Mouse (Mus musculus) G1E (cell line): ENCODE results near the gene Gm4559. TPM values are rescaled to one million over a fixed set of nuclear protein-coding genes. Genes with fewer than 3 reads are reported as not detected.
A peak's percentile ranks its signal among the peaks of the same experiment; 100 is the strongest.
"Not testable (repeated sequence)": the region's sequence is repeated elsewhere in the genome, so short reads cannot be mapped to it uniquely, and the experiment has no call there.

Experiments
- ATAC-seq: 2 replicates; pipeline ENCODE4 v1.8.0; 2016; ENCODE audit warnings: mild to moderate bottlenecking; ENCODE audit not compliant: insufficient number of reproducible peaks, poor library complexity, low FRiP score, severe bottlenecking; ENCODE audit errors: extremely low read depth
- DNase-seq: peaks from one replicate; pipeline ENCODE4 v3.0.0; 2012; ENCODE audit warnings: low spot score
- H3K27me3 ChIP-seq: 2 replicates; pipeline ENCODE4 v1.6.1; 2012; ENCODE audit warnings: mild to moderate bottlenecking, low read length, inconsistent platforms; ENCODE audit not compliant: insufficient read depth
- H3K36me3 ChIP-seq: replicated peaks from 2 replicates; pipeline ENCODE3; 2012; ENCODE audit warnings: mild to moderate bottlenecking, inconsistent platforms
- H3K4me1 ChIP-seq: 2 replicates; pipeline ENCODE4 v1.6.1; 2012; ENCODE audit warnings: low read depth, low read length, inconsistent platforms, mixed read lengths; ENCODE audit not compliant: insufficient read depth
- H3K4me3 ChIP-seq: 2 replicates; pipeline ENCODE4 v1.5.1; 2012; ENCODE audit warnings: low read depth, mild to moderate bottlenecking, inconsistent platforms, low read length, moderate library complexity, mixed read lengths
- H3K9me3 ChIP-seq: replicated peaks from 2 replicates; pipeline ENCODE4 v1.6.1; 2012; ENCODE audit warnings: inconsistent platforms
- CTCF ChIP-seq: IDR thresholded peaks from 2 replicates; pipeline ENCODE4 v1.5.1; 2012; ENCODE audit warnings: low read depth, low read length, inconsistent platforms, mixed read lengths
- GATA1 ChIP-seq: IDR thresholded peaks from 2 replicates; pipeline ENCODE4 v1.6.1; 2012; ENCODE audit warnings: borderline replicate concordance, low read length, inconsistent platforms, mixed read lengths
- GATA2 ChIP-seq: IDR thresholded peaks from 2 replicates; pipeline ENCODE4 v1.6.1; 2012; ENCODE audit warnings: low read depth, low read length, inconsistent platforms, borderline replicate concordance
- POLR2AphosphoS5 ChIP-seq: IDR thresholded peaks from 2 replicates; pipeline ENCODE4 v1.6.1; 2012; ENCODE audit warnings: low read depth, low read length, inconsistent platforms; ENCODE audit not compliant: insufficient replicate concordance
- TAL1 ChIP-seq: conservative IDR thresholded peaks from 2 replicates; pipeline ENCODE4 v1.6.1; 2012; ENCODE audit warnings: low read depth, low read length, inconsistent platforms, mixed read lengths
- polyA plus RNA-seq: library from polyadenylated mRNA; stranded (reverse); fragments of >175 nt; gene quantifications from 2 replicates; pipeline ENCODE4 v1.2.3, GENCODE M21; 2012
- total RNA-seq, 2 experiments: library from RNA; stranded (forward) in 1 of 2; stranded (reverse) in 1 of 2; fragments of 200-1000 nt in 1 of 2; fragments of >200 nt in 1 of 2; fragmentation: Nextera tagmentation in 1 of 2; gene quantifications; 2 replicates each; pipeline ENCODE4 v1.2.3; 2014 to 2017

Gene Gm4559
- total and polyA plus RNA-seq, 3 experiments: not detected

- not testable (repeated sequence) for ATAC-seq, H3K36me3 ChIP-seq, H3K4me1 ChIP-seq, H3K27me3 ChIP-seq, H3K4me3 ChIP-seq, DNase-seq, H3K9me3 ChIP-seq
- peak; percentile 75 for TF ChIP-seq CTCF
These were observed 19.7 kb upstream of the Gm4559 start for GRCm38 (mm10) chr7:142293851-142294250.

- not testable (repeated sequence) for H3K9me3 ChIP-seq, H3K4me1 ChIP-seq, ATAC-seq, H3K4me3 ChIP-seq, DNase-seq, H3K36me3 ChIP-seq
- peaks cover 30% of the 10 kb centered on the region for H3K27me3 ChIP-seq
These were observed 11.9 kb upstream of the Gm4559 start for GRCm38 (mm10) chr7:142285910-142286612.

- DNase-seq: no peak
- no peak overlapping the region for H3K4me3 ChIP-seq
These were observed 11.1 kb upstream of the Gm4559 start for GRCm38 (mm10) chr7:142285130-142285835.

GRCm38 (mm10) chr7:142284615-142285080 lies 10.5 kb upstream of the Gm4559 start:
- Histone ChIP-seq H3K36me3 (no peaks in the 10 kb centered on the region), H3K9me3 (no peaks in the 10 kb centered on the region), H3K4me1 (peaks cover 6% of the 10 kb centered on the region; the same call in 1 of the 2 replicates), H3K4me3 (peak overlapping the region; percentile 53; the same call in 1 of the 2 replicates), H3K27me3 (peaks cover 38% of the 10 kb centered on the region)
- ATAC-seq (0 out of 2 replicates have a peak, but pooled peaks have one; percentile 15), DNase-seq (peak; percentile 25)
- TF ChIP-seq CTCF (peak; percentile 20; the same call in 1 of the 2 replicates), TAL1 (no peak), GATA1 (no peak), POLR2AphosphoS5 (no peak), GATA2 (no peak)

More at GRCm38 (mm10) chr7:142285130-142285835, 11.1 kb upstream of the Gm4559 start:
- TF ChIP-seq GATA2 (no peak), TAL1 (no peak), CTCF (no peak), POLR2AphosphoS5 (no peak), GATA1 (no peak)
- Histone ChIP-seq H3K9me3 (no peaks in the 10 kb centered on the region), H3K36me3 (no peaks in the 10 kb centered on the region), H3K4me1 (peaks cover 6% of the 10 kb centered on the region; the same call in 1 of the 2 replicates), H3K27me3 (peaks cover 32% of the 10 kb centered on the region)
- ATAC-seq: no peak

GRCm38 (mm10) chr7:142284023-142284591 lies 9.9 kb upstream of the Gm4559 start:
- ATAC-seq (peak; percentile 34), DNase-seq (peak; percentile 11)
- Histone ChIP-seq H3K9me3 (no peaks in the 10 kb centered on the region), H3K36me3 (no peaks in the 10 kb centered on the region), H3K27me3 (peaks cover 38% of the 10 kb centered on the region), H3K4me1 (peaks cover 6% of the 10 kb centered on the region; the same call in 1 of the 2 replicates), H3K4me3 (peak overlapping the region; percentile 53; the same call in 1 of the 2 replicates)
- no peak for TF ChIP-seq TAL1
- no peak for TF ChIP-seq GATA1
- no peak for TF ChIP-seq POLR2AphosphoS5
- TF ChIP-seq GATA2: no peak
- TF ChIP-seq CTCF: no peak

GRCm38 (mm10) chr7:142282847-142283246 lies 8.7 kb upstream of the Gm4559 start:
- DNase-seq, H3K36me3 ChIP-seq, H3K4me3 ChIP-seq, H3K4me1 ChIP-seq, H3K9me3 ChIP-seq, ATAC-seq: not testable (repeated sequence)
- H3K27me3 ChIP-seq: peaks cover 38% of the 10 kb centered on the region

- peaks cover 27% of the 10 kb centered on the region for H3K27me3 ChIP-seq
- DNase-seq, ATAC-seq, H3K4me3 ChIP-seq, H3K9me3 ChIP-seq, H3K36me3 ChIP-seq, H3K4me1 ChIP-seq: not testable (repeated sequence)
These were observed 5.1 kb upstream of the Gm4559 start for GRCm38 (mm10) chr7:142279291-142279690.
